Mouse (Mus musculus) MEL (cell line): ENCODE results near the gene Hmgcl. TPM values are rescaled to one million over a fixed set of nuclear protein-coding genes. Genes with fewer than 3 reads are reported as not detected.
A peak's percentile ranks its signal among the peaks of the same experiment; 100 is the strongest.

ENCODE experiments used
- DNase-seq: peaks from one replicate; pipeline ENCODE4 v3.0.0; 2011; ENCODE audit warnings: low read depth, low spot score
- H3K27ac ChIP-seq: 2 replicates; pipeline ENCODE4 v1.5.1; 2012; ENCODE audit warnings: low read depth, mild to moderate bottlenecking, control low read depth, low read length, moderate library complexity; ENCODE audit not compliant: control insufficient read depth
- H3K27me3 ChIP-seq, 2 experiments: fragments of 150-350 bp in 1 of 2; sonication (generic) in 1 of 2; 2 replicates each; pipeline ENCODE4 v1.6.1; 2012; ENCODE audit warnings: low read length in 2 of 2, mild to moderate bottlenecking in 2 of 2, improper control_type of control experiment in 1 of 2, moderate library complexity in 1 of 2; ENCODE audit not compliant: insufficient read depth in 2 of 2, control insufficient read depth in 1 of 2
- H3K36me3 ChIP-seq, 2 experiments: 2 replicates each; pipeline ENCODE4 v1.6.1; 2012 to 2014; ENCODE audit warnings: low read length in 2 of 2, improper control_type of control experiment in 1 of 2, inconsistent platforms in 1 of 2, mild to moderate bottlenecking in 1 of 2; ENCODE audit not compliant: insufficient read depth in 2 of 2, control insufficient read depth in 1 of 2
- H3K4me1 ChIP-seq, 2 experiments: fragments of 150-350 bp in 1 of 2; sonication (generic) in 1 of 2; 2 replicates each; pipeline ENCODE4 v1.6.1; 2012; ENCODE audit warnings: low read length in 2 of 2, improper control_type of control experiment in 1 of 2, mild to moderate bottlenecking in 1 of 2; ENCODE audit not compliant: insufficient read depth in 2 of 2, control insufficient read depth in 1 of 2
- H3K4me3 ChIP-seq, 2 experiments: fragments of 150-350 bp in 1 of 2; sonication (generic) in 1 of 2; 2 replicates each; pipeline ENCODE4 v1.5.1; 2012; ENCODE audit warnings: low read depth in 2 of 2, low read length in 2 of 2, mild to moderate bottlenecking in 2 of 2, moderate library complexity in 2 of 2, control low read depth in 1 of 2, improper control_type of control experiment in 1 of 2; ENCODE audit not compliant: control insufficient read depth in 1 of 2, insufficient read depth in 1 of 2
- H3K79me2 ChIP-seq: 2 replicates; pipeline ENCODE4 v1.6.1; 2012; ENCODE audit warnings: mild to moderate bottlenecking, low read length, moderate library complexity; ENCODE audit not compliant: control insufficient read depth, poor library complexity, insufficient read depth
- H3K9ac ChIP-seq: 2 replicates; pipeline ENCODE4 v1.6.1; 2012; ENCODE audit warnings: low read depth, mild to moderate bottlenecking, control low read depth, low read length, moderate library complexity; ENCODE audit not compliant: control insufficient read depth, poor library complexity, severe bottlenecking
- H3K9me3 ChIP-seq: fragments of 150-350 bp; sonication (generic); replicated peaks from 2 replicates; pipeline ENCODE4 v1.6.1; 2012; ENCODE audit warnings: mild to moderate bottlenecking, low read length, improper control_type of control experiment, moderate library complexity; ENCODE audit not compliant: insufficient read depth
- BHLHE40 ChIP-seq: IDR thresholded peaks from 2 replicates; pipeline ENCODE4 v1.6.1; 2012; ENCODE audit warnings: low read depth, mild to moderate bottlenecking, inconsistent platforms, low read length, improper control_type of control experiment, borderline replicate concordance
- CHD1 ChIP-seq: IDR thresholded peaks from 2 replicates; pipeline ENCODE4 v1.6.1; 2012; ENCODE audit warnings: low read depth, mild to moderate bottlenecking, inconsistent platforms, low read length, improper control_type of control experiment
- CHD2 ChIP-seq: IDR thresholded peaks from 2 replicates; pipeline ENCODE4 v1.6.1; 2011; ENCODE audit warnings: low read length, improper control_type of control experiment
- CTCF ChIP-seq, 3 experiments: IDR thresholded peaks in 2 of 3; conservative IDR thresholded peaks in 1 of 3; 2 replicates each; pipeline ENCODE4 v1.5.1; 2011 to 2012; ENCODE audit warnings: low read length in 3 of 3, low read depth in 2 of 3, mild to moderate bottlenecking in 2 of 3, improper control_type of control experiment in 1 of 3, inconsistent platforms in 1 of 3, mixed read lengths in 1 of 3, moderate library complexity in 1 of 3; ENCODE audit not compliant: control insufficient read depth in 1 of 3, insufficient read depth in 1 of 3, poor library complexity in 1 of 3, severe bottlenecking in 1 of 3
- E2F4 ChIP-seq: IDR thresholded peaks from 2 replicates; pipeline ENCODE4 v1.6.1; 2011; ENCODE audit warnings: low read depth, low read length, improper control_type of control experiment, borderline replicate concordance
- ELF1 ChIP-seq: IDR thresholded peaks from 2 replicates; pipeline ENCODE4 v1.6.1; 2014; ENCODE audit warnings: low read depth, mild to moderate bottlenecking, inconsistent platforms, low read length, improper control_type of control experiment, moderate library complexity
- EP300 ChIP-seq, 2 experiments: IDR thresholded peaks; 2 replicates each; pipeline ENCODE4 v1.6.1; 2011; ENCODE audit warnings: improper control_type of control experiment in 2 of 2, low read length in 2 of 2, low read depth in 1 of 2, mild to moderate bottlenecking in 1 of 2
- GABPA ChIP-seq: IDR thresholded peaks from 2 replicates; pipeline ENCODE4 v1.6.1; 2012; ENCODE audit warnings: low read depth, mild to moderate bottlenecking, inconsistent platforms, low read length, improper control_type of control experiment, moderate library complexity
- GATA1 ChIP-seq: IDR thresholded peaks from 2 replicates; pipeline ENCODE4 v1.6.1; 2011; ENCODE audit warnings: low read depth, low read length, improper control_type of control experiment
- HCFC1 ChIP-seq: IDR thresholded peaks from 2 replicates; pipeline ENCODE4 v1.6.1; 2012; ENCODE audit warnings: low read depth, mild to moderate bottlenecking, inconsistent platforms, low read length, improper control_type of control experiment, moderate library complexity
- KAT2A ChIP-seq: conservative IDR thresholded peaks from 2 replicates; pipeline ENCODE4 v1.6.1; 2012; ENCODE audit warnings: low read depth, low read length, improper control_type of control experiment, inconsistent platforms
- MAFK ChIP-seq: IDR thresholded peaks from 2 replicates; pipeline ENCODE4 v1.6.1; 2011; ENCODE audit warnings: low read depth, mild to moderate bottlenecking, low read length, improper control_type of control experiment, borderline replicate concordance
- MAZ ChIP-seq: IDR thresholded peaks from 2 replicates; pipeline ENCODE4 v1.6.1; 2012; ENCODE audit warnings: low read depth, mild to moderate bottlenecking, inconsistent platforms, low read length, improper control_type of control experiment
- MEF2A ChIP-seq: IDR thresholded peaks from 2 replicates; pipeline ENCODE4 v1.6.1; 2014; ENCODE audit warnings: low read depth, mild to moderate bottlenecking, inconsistent platforms, low read length, improper control_type of control experiment; ENCODE audit not compliant: poor library complexity, insufficient replicate concordance, severe bottlenecking; ENCODE audit errors: extremely low read depth
- MXI1 ChIP-seq: IDR thresholded peaks from 2 replicates; pipeline ENCODE4 v1.6.1; 2011; ENCODE audit warnings: mild to moderate bottlenecking, low read depth, low read length, improper control_type of control experiment
- MYB ChIP-seq: IDR thresholded peaks from 2 replicates; pipeline ENCODE4 v1.6.1; 2011; ENCODE audit warnings: mild to moderate bottlenecking, low read depth, low read length, improper control_type of control experiment
- MYC ChIP-seq: IDR thresholded peaks from 2 replicates; pipeline ENCODE4 v1.6.1; 2011; ENCODE audit warnings: low read depth, mild to moderate bottlenecking, low read length, improper control_type of control experiment, moderate library complexity
- NELFE ChIP-seq: IDR thresholded peaks from 2 replicates; pipeline ENCODE4 v1.6.1; 2011; ENCODE audit warnings: low read depth, low read length, improper control_type of control experiment
- POLR2A ChIP-seq, 2 experiments: IDR thresholded peaks; 2 replicates each; pipeline ENCODE4 v1.6.1; 2011 to 2012; ENCODE audit warnings: low read length in 2 of 2, mild to moderate bottlenecking in 2 of 2, control low read depth in 1 of 2, improper control_type of control experiment in 1 of 2, low read depth in 1 of 2, moderate library complexity in 1 of 2; ENCODE audit not compliant: control insufficient read depth in 1 of 2, insufficient read depth in 1 of 2, poor library complexity in 1 of 2
- SIN3A ChIP-seq: IDR thresholded peaks from 2 replicates; pipeline ENCODE4 v1.6.1; 2012; ENCODE audit warnings: low read length, improper control_type of control experiment, inconsistent platforms
- TAL1 ChIP-seq: IDR thresholded peaks from 2 replicates; pipeline ENCODE4 v1.6.1; 2012; ENCODE audit warnings: mild to moderate bottlenecking, inconsistent platforms, low read length, moderate library complexity, mixed read lengths
- TBP ChIP-seq: IDR thresholded peaks from 2 replicates; pipeline ENCODE4 v1.8.0; 2011; ENCODE audit warnings: low read depth, low read length, improper control_type of control experiment
- TCF12 ChIP-seq: IDR thresholded peaks from 2 replicates; pipeline ENCODE4 v1.6.1; 2014; ENCODE audit warnings: low read depth, mild to moderate bottlenecking, inconsistent platforms, low read length, improper control_type of control experiment, moderate library complexity
- ZMIZ1 ChIP-seq: IDR thresholded peaks from 2 replicates; pipeline ENCODE4 v1.6.1; 2012; ENCODE audit warnings: low read depth, mild to moderate bottlenecking, inconsistent platforms, low read length, improper control_type of control experiment, moderate library complexity
- ZNF384 ChIP-seq: IDR thresholded peaks from 2 replicates; pipeline ENCODE4 v1.6.1; 2012; ENCODE audit warnings: low read depth, mild to moderate bottlenecking, inconsistent platforms, low read length, improper control_type of control experiment
- polyA plus RNA-seq, 2 experiments: library from polyadenylated mRNA; stranded (reverse) in 1 of 2; unstranded in 1 of 2; fragments of >175 nt in 1 of 2; fragments of >200 nt in 1 of 2; gene quantifications; 2 replicates each; pipeline versions ENCODE4 v1.2.1 to v1.2.4; 2012; ENCODE audit warnings: low replicate concordance in 2 of 2, low read depth in 1 of 2; ENCODE audit not compliant: insufficient read length in 2 of 2, insufficient read depth in 1 of 2, missing spikeins in 1 of 2
- total RNA-seq: library from RNA; depleted of rRNA; stranded (reverse); fragments of 300-350 nt; gene quantifications from 2 replicates; pipeline ENCODE4 v1.2.3, GENCODE M21; 2012

Gene Hmgcl
- total and polyA plus RNA-seq, 3 experiments = 48.7 to 66.5 TPM; not detected in 1

- TF ChIP-seq EP300 (IDR thresholded peaks at IDR 0.05; ENCODE audit: low read depth in 1 of 2, low read length in 2 of 2) (peak in 1 of 2 experiments; percentile 4; a peak in 1 of 4 replicates), POLR2A (IDR thresholded peaks at IDR 0.05; ENCODE audit: control insufficient read depth in 1 of 2, insufficient read depth in 1 of 2, low read depth in 1 of 2, low read length in 2 of 2, poor library complexity in 1 of 2) (peak; percentile 62 to 80; a peak in 3 of 4 replicates), MAZ (peak; percentile 35), SIN3A (peak; percentile 56; the same call in 1 of the 2 replicates), ZMIZ1 (peak; percentile 90)
- TF ChIP-seq, all 39 proteins: peak for 22
Observed at GRCm38 (mm10) chr4:135920304-135921241, 25.7 kb upstream of the Hmgcl start, which contains the start of gene Fuca1 (continued).

- peak; percentile 54 for DNase-seq
- Histone ChIP-seq H3K36me3 (peaks cover 0 to 26% of the 10 kb centered on the region in 2 experiments; a peak in 2 of 4 replicates), H3K9ac (peak overlapping the region; percentile 91), H3K27ac (peak overlapping the region; percentile 28), H3K4me1 (peaks cover 9 to 36% of the 10 kb centered on the region in 2 experiments), H3K27me3 (no peaks in the 10 kb centered on the region), H3K9me3 (no peaks in the 10 kb centered on the region), H3K4me3 (peak overlapping the region; percentile 77 to 98), H3K79me2 (peaks cover 11% of the 10 kb centered on the region)
- no peak for TF ChIP-seq MEF2A
- TF ChIP-seq GATA1 = no peak
- no peak for TF ChIP-seq MYC
- 0 out of 2 replicates have a peak, but pooled peaks have one; percentile 10 for TF ChIP-seq MXI1
Observed at GRCm38 (mm10) chr4:135921257-135922120, 24.8 kb upstream of the Hmgcl start.

GRCm38 (mm10) chr4:135922190-135922589, 24.1 kb upstream of the Hmgcl start:
- H3K36me3 ChIP-seq = peaks cover 0 to 30% of the 10 kb centered on the region in 2 experiments; a peak in 2 of 4 replicates
- no peaks in the 10 kb centered on the region for H3K27me3 ChIP-seq
- H3K79me2 ChIP-seq = peaks cover 11% of the 10 kb centered on the region
- H3K9me3 ChIP-seq = no peaks in the 10 kb centered on the region
- no peak overlapping the region for H3K27ac ChIP-seq
- DNase-seq = no peak
- peaks cover 11 to 41% of the 10 kb centered on the region in 2 experiments for H3K4me1 ChIP-seq
- no peak overlapping the region; the same call in 1 of the 2 replicates for H3K9ac ChIP-seq
- peak overlapping the region in 1 of 2 experiments; percentile 77; a peak in 3 of 4 replicates for H3K4me3 ChIP-seq
- TF ChIP-seq TAL1 = no peak
- no peak for TF ChIP-seq MAFK
- no peak for TF ChIP-seq MYB
- TF ChIP-seq NELFE = no peak
- no peak for TF ChIP-seq KAT2A
- TF ChIP-seq ZNF384 = 0 out of 2 replicates have a peak, but pooled peaks have one; percentile 40
- no peak for TF ChIP-seq TCF12
- TF ChIP-seq ELF1 = no peak
- TF ChIP-seq CHD1 = 0 out of 2 replicates have a peak, but pooled peaks have one; percentile 52
- TF ChIP-seq TBP = peak; percentile 66
- no peak for TF ChIP-seq CHD2
- 0 out of 2 replicates have a peak, but pooled peaks have one; percentile 34 for TF ChIP-seq SIN3A
- no peak for TF ChIP-seq E2F4
- TF ChIP-seq HCFC1 = no peak
- no peak for TF ChIP-seq BHLHE40
- no peak for TF ChIP-seq GABPA
- no peak for TF ChIP-seq MYC
- no peak for TF ChIP-seq POLR2A (IDR thresholded peaks at IDR 0.05; ENCODE audit: control insufficient read depth in 1 of 2, insufficient read depth in 1 of 2, low read depth in 1 of 2, low read length in 2 of 2, poor library complexity in 1 of 2)
- no peak for TF ChIP-seq CTCF (IDR thresholded peaks at IDR 0.05 in 2 of 3, conservative IDR thresholded peaks at IDR 0.05 in 1 of 3; ENCODE audit: control insufficient read depth in 1 of 3, insufficient read depth in 1 of 3, low read depth in 2 of 3, low read length in 3 of 3, poor library complexity in 1 of 3, severe bottlenecking in 1 of 3)
